Mouse (Mus musculus) small intestine, adult 2 months (tissue): ENCODE measurements around the gene Gm20696. TPM values are rescaled to one million over a fixed set of nuclear protein-coding genes. Genes with fewer than 3 reads are reported as not detected.

Experiments used
- H3K27ac ChIP-seq: fragments of 200-500 bp; 2 replicates; pipeline ENCODE4 v1.5.1; 2012; ENCODE audit warnings: low read depth, low read length, control low read depth, inconsistent platforms; ENCODE audit not compliant: insufficient read depth
- H3K27me3 ChIP-seq: fragments of 200-500 bp; 2 replicates; pipeline ENCODE4 v1.6.1; 2012; ENCODE audit warnings: mild to moderate bottlenecking, moderate library complexity, low read length, inconsistent platforms; ENCODE audit not compliant: control insufficient read depth, insufficient read depth
- H3K36me3 ChIP-seq: fragments of 200-500 bp; 2 replicates; pipeline ENCODE4 v1.6.1; 2012; ENCODE audit warnings: mild to moderate bottlenecking, low read length, control low read depth, inconsistent platforms; ENCODE audit not compliant: control insufficient read depth, insufficient read depth
- H3K4me1 ChIP-seq: fragments of 200-500 bp; 2 replicates; pipeline ENCODE4 v1.6.1; 2012; ENCODE audit warnings: low read length, inconsistent platforms, mixed read lengths; ENCODE audit not compliant: control insufficient read depth, insufficient read depth, insufficient read length
- H3K4me3 ChIP-seq: fragments of 200-500 bp; 2 replicates; pipeline ENCODE4 v1.5.1; 2012; ENCODE audit warnings: low read depth, mild to moderate bottlenecking, control low read depth, inconsistent platforms, low read length, moderate library complexity
- CTCF ChIP-seq: fragments of 200-500 bp; IDR thresholded peaks from 2 replicates; pipeline ENCODE4 v1.5.1; 2012; ENCODE audit warnings: low read depth, mild to moderate bottlenecking, control low read depth, inconsistent platforms, low read length, moderate library complexity, mixed read lengths; ENCODE audit not compliant: insufficient replicate concordance, insufficient read length; ENCODE audit errors: extremely low read depth
- POLR2A ChIP-seq: fragments of 200-500 bp; IDR thresholded peaks from 2 replicates; pipeline ENCODE4 v1.6.1; 2012; ENCODE audit warnings: low read depth, mild to moderate bottlenecking, control low read depth, inconsistent platforms, low read length, moderate library complexity
- whole genome bisulfite sequencing: fragments of 180-500 bp; shearing (Covaris S2); methylation state at CpG from one replicate; pipeline ENCODE4 v1.1.7; 2018; 5-methylcytosine and 5-hydroxymethylcytosine counted together
- polyA plus RNA-seq: library from polyadenylated mRNA; depleted of rRNA; stranded (reverse); fragments of >200 nt; gene quantifications from 2 replicates; pipeline ENCODE4 v1.2.3, GENCODE M21; 2012

Gene Gm20696
- polyA plus RNA-seq, 1 experiment, result 0.57 TPM

GRCm38 (mm10) chr6:99401801-99402200 is 264.8 kb downstream of the Gm20696 start:
- no peak overlapping the region for H3K27ac ChIP-seq
- TF ChIP-seq POLR2A (no peak), CTCF (no peak)
- 29% methylated on average over 5 of the region's 6 CpGs for WGBS
- H3K36me3 ChIP-seq, result peaks cover 6% of the 10 kb centered on the region
- peaks cover 11% of the 10 kb centered on the region for H3K4me1 ChIP-seq
- no peak overlapping the region for H3K4me3 ChIP-seq
- no peaks in the 10 kb centered on the region for H3K27me3 ChIP-seq

- H3K27me3 ChIP-seq, result no peaks in the 10 kb centered on the region
These were observed 265.4 kb downstream of the Gm20696 start for GRCm38 (mm10) chr6:99401211-99401610.

GRCm38 (mm10) chr6:99395745-99396144 is 270.9 kb downstream of the Gm20696 start:
- TF ChIP-seq CTCF, result no peak
- TF ChIP-seq POLR2A, result no peak
- H3K36me3 ChIP-seq, result peaks cover 8% of the 10 kb centered on the region
- 83% methylated on average over 12 of the region's 12 CpGs for WGBS
- H3K4me1 ChIP-seq, result no peaks in the 10 kb centered on the region
- H3K27me3 ChIP-seq, result no peaks in the 10 kb centered on the region
- H3K27ac ChIP-seq, result no peak overlapping the region
- no peak overlapping the region for H3K4me3 ChIP-seq

More at GRCm38 (mm10) chr6:99401211-99401610, 265.4 kb downstream of the Gm20696 start:
- 65% methylated on average over 2 of the region's 2 CpGs for WGBS
- TF ChIP-seq CTCF (no peak), POLR2A (no peak)
- Histone ChIP-seq H3K27ac (no peak overlapping the region), H3K4me1 (peaks cover 11% of the 10 kb centered on the region), H3K36me3 (peaks cover 8% of the 10 kb centered on the region), H3K4me3 (no peak overlapping the region)

- TF ChIP-seq CTCF (no peak), POLR2A (no peak)
- Histone ChIP-seq H3K27me3 (no peaks in the 10 kb centered on the region), H3K4me1 (no peaks in the 10 kb centered on the region), H3K27ac (no peak overlapping the region), H3K4me3 (no peak overlapping the region), H3K36me3 (peaks cover 7% of the 10 kb centered on the region)
- WGBS, result 64% methylated on average over 5 of the region's 5 CpGs
These were observed 271.8 kb downstream of the Gm20696 start for GRCm38 (mm10) chr6:99394801-99395200.

- H3K27ac ChIP-seq, result no peak overlapping the region
- WGBS, result 91% methylated on average over 6 of the region's 6 CpGs
These were observed 274.1 kb downstream of the Gm20696 start for GRCm38 (mm10) chr6:99392484-99392883.

GRCm38 (mm10) chr6:99388741-99389675 is 277.6 kb downstream of the Gm20696 start:
- H3K27me3 ChIP-seq, result no peaks in the 10 kb centered on the region
- peaks cover 2% of the 10 kb centered on the region; the same call in 1 of the 2 replicates for H3K36me3 ChIP-seq
- 67% methylated on average over 19 of the region's 19 CpGs for WGBS
- H3K4me1 ChIP-seq, result peaks cover 4% of the 10 kb centered on the region; the same call in 1 of the 2 replicates
- no peak overlapping the region for H3K4me3 ChIP-seq
- TF ChIP-seq CTCF, result no peak
- TF ChIP-seq POLR2A, result no peak
- H3K27ac ChIP-seq, result no peak overlapping the region

More at GRCm38 (mm10) chr6:99392484-99392883, 274.1 kb downstream of the Gm20696 start:
- Histone ChIP-seq H3K27me3 (no peaks in the 10 kb centered on the region), H3K4me3 (no peak overlapping the region), H3K4me1 (peaks cover 4% of the 10 kb centered on the region; the same call in 1 of the 2 replicates), H3K36me3 (peaks cover 3% of the 10 kb centered on the region)
- TF ChIP-seq POLR2A (no peak), CTCF (no peak)

GRCm38 (mm10) chr6:99388023-99388422 is 278.6 kb downstream of the Gm20696 start:
- Histone ChIP-seq H3K36me3 (peaks cover 2% of the 10 kb centered on the region; the same call in 1 of the 2 replicates), H3K4me3 (no peak overlapping the region), H3K4me1 (peaks cover 4% of the 10 kb centered on the region), H3K27me3 (no peaks in the 10 kb centered on the region), H3K27ac (no peak overlapping the region)
- 81% methylated on average over 5 of the region's 5 CpGs for WGBS
- TF ChIP-seq POLR2A, result no peak
- TF ChIP-seq CTCF, result no peak
